Mouse (Mus musculus): ENCODE data around the gene Rgs7. TPM values are rescaled to one million over a fixed set of nuclear protein-coding genes. Genes with fewer than 3 reads are reported as not detected.

Gene Rgs7
- total RNA-seq, 2 experiments from 2014 or later, result not detected

DNA sequence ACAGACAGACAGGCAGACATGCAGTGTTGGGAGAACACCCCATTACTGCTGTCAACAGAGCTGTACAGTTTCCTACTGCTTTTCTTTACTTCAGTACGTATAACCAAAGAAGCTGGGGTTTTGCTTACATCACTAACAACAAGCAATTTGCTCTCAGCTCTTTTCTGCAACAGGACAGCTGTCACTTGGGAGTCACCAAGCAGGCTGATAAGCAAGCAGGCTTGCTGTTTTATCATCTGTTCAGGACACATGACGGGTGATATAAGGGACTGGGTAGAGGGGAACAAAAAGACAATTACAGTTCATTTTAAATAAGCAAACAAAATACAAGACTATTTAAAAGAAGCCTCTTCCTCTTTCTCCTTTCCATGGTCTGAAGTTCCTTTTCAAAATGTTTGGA, 289.4 kb downstream of the Rgs7 start:
- ATAC-seq (replicated peaks; ENCODE audit: low FRiP score, poor library complexity, severe bottlenecking), result no peak

DNA sequence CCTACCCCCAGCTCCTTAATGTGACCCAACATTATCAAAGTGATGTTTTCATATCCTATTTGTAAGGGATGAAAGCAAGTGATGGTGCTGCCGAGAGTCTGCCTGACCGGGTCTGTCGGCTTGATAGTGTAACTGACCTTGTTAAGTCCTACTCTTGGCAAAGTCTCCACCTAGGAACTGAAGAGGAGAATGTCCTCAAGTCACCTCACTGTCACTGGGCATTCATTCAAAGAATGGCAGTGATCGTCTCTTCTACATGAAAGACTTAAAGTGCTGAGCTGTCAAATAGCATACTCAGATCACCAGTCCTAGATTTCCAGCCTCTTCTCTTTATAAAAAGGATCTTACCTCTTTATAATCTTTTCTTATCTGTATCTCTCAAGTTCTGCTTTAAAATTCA, 293.4 kb downstream of the Rgs7 start:
- ATAC-seq (replicated peaks; ENCODE audit: low FRiP score, poor library complexity, severe bottlenecking), result no peak

DNA sequence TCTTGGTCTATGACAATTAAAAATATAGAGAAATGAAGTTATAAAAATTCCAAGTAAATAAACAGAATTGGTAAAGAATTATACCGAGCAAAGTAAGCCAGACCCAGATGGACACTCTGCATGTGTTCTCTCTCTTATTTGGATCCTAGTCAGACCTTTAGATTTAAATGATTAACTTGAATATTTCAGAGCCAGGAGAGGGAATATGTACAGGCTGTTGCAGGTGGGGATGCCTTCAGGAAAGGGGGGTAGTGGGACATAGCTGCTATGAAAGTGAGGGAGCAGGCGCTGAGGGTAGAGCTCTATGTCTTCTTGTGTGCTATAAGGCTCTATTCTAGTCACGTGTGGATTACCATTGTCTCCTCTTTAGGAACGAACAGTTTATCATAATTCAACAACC, 296.5 kb downstream of the Rgs7 start:
- no peak for ATAC-seq (replicated peaks; ENCODE audit: low FRiP score, poor library complexity, severe bottlenecking)

DNA sequence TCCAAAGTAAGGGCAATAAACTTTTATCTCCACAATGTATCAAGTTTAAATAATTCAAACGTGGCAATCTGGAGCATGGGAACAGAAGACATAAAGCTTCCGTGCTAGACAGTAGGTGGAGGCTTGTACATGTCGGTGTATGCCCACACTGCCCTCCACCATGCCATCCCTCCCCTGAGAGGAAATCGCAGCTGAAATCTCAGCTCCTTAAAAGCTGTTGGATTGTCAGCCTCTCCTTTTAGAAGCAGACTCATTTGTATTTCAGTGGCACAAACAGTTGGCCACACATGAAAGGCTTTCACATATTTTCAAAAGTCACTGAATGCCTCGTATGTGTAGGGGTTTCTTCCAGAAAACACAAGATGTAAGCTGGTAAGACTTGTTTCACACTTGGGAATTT, 304.1 kb downstream of the Rgs7 start:
- no peak for ATAC-seq (replicated peaks; ENCODE audit: low FRiP score, poor library complexity, severe bottlenecking)

DNA sequence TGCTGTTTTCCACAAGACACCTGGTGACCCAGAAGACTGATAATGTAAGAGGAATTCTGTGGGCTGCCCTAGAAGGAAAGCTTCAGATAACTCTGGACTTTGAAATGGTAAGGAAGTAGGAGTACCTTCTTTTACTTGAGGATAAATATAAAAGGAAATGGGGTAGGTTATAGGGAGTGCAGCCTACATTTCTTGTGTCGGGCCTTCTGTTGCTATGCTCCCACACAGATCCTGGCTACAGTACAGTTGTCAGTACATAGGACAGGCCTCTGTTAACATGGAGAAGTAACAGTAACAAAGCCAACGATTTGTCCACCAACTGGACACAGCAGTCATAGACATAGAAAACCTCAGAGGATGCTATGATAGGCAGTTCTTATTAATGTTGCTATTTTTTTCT, 307.1 kb downstream of the Rgs7 start:
- ATAC-seq (replicated peaks; ENCODE audit: low FRiP score, poor library complexity, severe bottlenecking), result no peak

DNA sequence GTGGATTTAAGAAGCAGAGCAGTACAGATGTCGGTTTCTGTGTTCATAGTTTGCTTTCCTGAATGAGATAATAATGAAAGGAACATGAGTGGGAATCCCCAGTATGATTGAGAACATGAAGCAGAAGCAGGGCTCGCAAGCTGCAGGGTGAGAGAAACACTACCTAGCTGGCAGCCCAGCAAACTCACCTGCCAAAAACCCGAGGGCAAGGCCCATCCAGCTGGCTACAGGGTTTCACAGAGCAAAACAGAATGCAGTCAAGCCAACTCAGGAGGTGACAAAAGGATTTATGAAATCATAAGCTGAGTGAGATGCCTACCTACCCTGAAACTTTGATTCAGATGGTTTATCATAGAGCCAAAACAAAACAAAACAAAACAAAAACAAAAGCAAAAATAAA, 307.6 kb downstream of the Rgs7 start:
- ATAC-seq (replicated peaks; ENCODE audit: low FRiP score, poor library complexity, severe bottlenecking), result no peak

DNA sequence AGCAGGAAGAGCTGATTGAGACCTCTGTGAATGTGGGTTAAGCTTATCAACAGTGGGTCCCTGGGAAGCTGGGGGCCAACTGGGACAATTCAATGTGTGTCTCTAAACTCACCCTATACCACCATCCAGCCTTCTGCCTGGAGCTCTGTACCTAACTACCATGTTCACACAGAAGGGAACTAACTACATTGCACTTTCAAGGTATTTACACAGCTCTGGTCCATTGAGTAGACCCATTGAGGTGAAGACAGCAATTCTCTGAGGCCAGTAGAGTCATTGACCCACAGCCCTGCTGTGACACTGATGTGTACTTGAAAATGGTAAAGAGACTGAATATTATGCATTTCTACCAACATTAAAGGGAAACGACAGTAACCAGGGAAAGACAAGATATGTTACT, 313.6 kb downstream of the Rgs7 start:
- no peak for ATAC-seq (replicated peaks; ENCODE audit: low FRiP score, poor library complexity, severe bottlenecking)

DNA sequence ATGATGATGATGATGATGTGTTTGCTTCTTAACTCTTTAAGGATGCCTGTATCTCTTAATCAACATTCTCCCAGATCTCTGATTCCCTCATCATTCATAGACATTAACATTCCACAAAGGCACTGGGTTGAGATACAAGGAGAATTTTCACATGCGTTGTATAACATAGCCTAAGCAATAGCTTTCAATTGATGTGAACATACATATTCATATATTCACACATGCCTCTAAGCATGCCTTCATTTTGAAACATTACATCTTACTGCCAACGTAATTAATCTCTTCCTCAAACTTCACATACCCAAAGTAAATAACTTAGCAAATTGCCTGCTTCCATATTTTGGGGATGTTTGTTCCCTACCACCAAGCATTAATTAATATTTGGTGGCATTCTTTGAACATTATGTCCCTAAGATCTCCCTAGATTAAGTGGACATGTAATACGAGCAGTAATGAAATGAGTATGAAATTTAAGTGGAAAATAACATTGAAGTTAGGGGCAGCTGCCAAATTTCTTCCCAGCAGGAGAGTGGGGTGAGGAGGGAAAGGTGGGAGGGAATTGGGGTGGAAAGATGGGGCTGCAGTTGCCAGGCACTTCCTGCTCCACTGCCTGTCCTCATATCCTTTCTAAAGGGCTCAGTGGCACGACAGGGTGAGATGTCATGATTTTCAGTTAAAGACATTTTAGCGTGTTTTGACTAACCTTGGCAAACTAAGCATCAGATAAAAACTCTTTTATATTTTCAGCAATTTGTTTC, 317.2 kb downstream of the Rgs7 start:
- no peak for ATAC-seq (replicated peaks; ENCODE audit: low FRiP score, poor library complexity, severe bottlenecking)

DNA sequence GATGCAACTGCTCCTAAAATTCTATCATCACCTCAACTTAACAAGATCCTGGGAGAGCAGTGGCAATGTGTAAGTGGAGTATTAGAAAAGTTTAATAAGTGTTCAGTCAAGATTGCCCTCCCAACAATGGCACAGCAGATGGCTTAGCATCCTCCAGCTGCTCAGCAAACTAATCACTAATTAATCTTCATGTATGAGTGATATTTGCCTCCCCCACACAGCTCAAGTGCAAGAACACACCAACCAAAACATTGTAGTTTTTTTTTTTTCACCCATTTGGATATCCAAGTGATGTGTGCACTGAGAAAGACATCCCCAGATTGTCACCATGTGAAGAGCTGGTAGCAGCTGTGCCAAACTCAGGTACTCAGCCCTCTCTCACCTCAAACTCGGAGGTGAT, 336.8 kb downstream of the Rgs7 start:
- no peak for ATAC-seq (replicated peaks; ENCODE audit: low FRiP score, poor library complexity, severe bottlenecking)

DNA sequence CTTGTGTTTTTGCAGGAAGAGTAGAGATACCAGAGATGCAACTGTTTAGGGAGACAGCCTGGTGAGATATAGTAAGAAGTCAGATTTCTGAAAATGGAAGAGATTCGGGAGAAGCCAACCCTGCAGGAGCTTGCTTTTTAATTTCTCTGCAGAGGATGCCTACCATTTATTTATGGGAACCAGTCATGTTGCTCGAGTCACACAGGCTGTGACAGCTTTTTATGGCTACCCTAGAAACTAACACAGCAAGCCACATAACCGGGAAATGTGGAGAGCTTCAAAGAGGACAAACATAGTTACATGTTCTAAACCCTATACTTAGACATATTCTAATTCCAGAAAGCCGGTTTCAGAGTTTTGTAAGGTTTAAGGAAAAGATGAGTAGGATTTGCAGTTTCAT, 349.2 kb downstream of the Rgs7 start:
- ATAC-seq (replicated peaks; ENCODE audit: low FRiP score, poor library complexity, severe bottlenecking), result no peak

DNA sequence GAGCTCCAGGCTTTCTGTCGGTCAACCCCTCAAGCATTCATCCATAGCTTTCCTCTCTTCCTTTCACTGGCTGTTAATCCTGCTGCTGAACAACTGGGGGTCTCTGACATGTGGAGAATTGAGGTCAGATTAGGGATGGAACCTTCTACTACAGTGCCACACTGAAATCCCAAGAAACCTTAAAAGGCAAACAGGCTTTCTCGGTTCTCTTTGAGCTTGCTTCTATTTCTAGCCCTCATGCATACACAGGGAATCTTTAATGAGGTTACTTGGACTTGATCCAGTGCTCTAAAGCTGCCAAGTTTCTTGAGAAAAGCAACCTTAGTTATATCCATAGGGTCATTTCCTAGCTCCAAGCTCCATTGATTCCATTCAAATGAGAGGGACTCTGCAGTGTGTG, 363.8 kb downstream of the Rgs7 start:
- ATAC-seq (replicated peaks; ENCODE audit: low FRiP score, poor library complexity, severe bottlenecking), result no peak

DNA sequence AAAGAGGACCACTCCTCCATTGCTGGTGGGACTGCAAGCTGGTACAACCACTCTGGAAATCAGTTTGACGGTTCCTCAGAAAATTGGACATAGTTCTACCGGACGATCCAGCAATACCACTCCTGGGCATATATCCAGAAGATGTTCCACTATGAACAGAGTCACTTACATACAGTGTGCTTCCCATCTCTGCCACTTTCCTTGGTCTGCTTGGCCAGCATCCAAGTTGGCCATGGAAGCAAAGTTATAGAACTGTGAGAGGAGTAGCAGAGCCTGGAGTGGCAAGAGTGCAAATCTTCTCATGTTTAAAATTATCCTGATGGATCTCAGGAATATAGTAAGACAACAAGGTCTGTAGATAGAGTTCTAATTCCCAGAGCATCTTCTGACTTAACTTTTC, 367.9 kb downstream of the Rgs7 start:
- no peak for ATAC-seq (replicated peaks; ENCODE audit: low FRiP score, poor library complexity, severe bottlenecking)

DNA sequence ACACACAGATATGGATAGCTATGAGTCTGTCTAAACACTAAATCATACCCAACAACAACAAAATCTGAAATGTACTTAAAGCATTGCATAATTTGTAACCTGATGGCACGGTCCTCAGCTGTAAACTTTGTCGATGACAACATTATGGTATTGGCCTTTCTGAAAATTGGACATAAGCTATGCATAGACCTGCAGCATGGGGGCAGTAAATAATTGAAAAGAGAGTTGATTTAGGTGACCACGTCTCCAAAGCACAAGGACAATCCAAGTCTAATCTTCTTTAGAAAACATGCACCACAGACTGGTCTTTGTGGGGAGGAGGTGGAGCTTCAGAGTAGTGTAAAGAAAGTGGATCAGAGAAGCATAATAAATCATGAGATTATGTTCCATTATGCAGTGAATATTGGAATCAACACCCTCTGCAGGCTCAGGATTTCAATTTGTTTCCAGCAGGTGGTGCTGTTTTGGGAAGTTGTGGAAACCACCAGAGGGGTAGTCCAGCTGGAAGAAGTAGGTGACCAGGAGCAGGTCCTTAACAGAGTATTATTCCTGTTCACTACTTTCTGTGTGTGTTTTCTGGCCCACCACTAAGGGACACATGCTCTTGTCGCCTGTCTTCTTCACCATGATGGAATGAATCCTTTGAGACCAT, 373.3 kb downstream of the Rgs7 start:
- ATAC-seq (replicated peaks; ENCODE audit: low FRiP score, poor library complexity, severe bottlenecking), result no peak

DNA sequence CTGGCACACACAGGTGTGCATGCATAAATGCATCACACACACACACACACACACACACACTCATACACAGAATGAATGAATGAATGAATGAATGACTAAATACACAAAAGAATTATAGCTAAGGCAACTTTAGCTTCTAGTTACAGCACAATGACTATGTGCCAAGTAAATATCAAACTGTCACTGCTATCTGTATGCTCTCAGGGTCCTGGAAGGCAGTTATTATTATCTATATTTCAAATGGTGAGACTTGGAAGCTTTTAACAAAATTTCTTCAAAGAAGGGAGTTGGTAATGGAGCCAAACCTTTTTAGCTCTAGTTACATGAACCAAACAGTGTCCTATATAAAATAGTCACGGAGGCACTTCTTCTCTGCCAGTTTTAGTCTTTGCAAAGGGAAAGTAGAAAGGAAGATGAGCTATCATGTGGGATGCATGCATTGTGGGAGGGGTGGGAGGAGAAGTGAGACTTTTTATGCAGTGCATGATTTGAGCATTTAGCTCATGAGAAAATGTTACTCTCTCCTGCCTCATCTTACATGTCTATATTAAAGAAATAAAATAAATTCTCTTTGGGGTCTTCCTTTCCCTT, 383.9 kb downstream of the Rgs7 start:
- no peak for ATAC-seq (replicated peaks; ENCODE audit: low FRiP score, poor library complexity, severe bottlenecking)

DNA sequence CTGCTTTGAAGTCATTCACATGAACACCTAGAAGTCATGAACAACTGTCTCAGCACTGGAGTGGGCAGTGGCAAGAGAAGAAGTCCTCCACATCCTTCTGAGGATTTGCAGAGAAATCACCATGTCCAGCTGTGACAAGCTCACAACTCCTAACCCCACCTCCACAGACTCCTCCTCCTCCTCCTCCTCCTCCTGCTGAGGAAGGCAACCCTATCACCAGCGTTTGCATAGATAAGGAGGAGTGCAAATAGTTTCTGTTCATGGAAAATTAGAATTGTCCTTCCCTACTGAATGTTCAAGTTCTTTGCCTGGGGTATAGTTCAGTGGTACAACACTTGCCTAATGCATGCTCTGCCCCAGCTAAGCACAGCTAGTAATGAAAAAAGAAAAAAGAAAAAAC, 386.0 kb downstream of the Rgs7 start:
- ATAC-seq (replicated peaks; ENCODE audit: low FRiP score, poor library complexity, severe bottlenecking), result no peak

DNA sequence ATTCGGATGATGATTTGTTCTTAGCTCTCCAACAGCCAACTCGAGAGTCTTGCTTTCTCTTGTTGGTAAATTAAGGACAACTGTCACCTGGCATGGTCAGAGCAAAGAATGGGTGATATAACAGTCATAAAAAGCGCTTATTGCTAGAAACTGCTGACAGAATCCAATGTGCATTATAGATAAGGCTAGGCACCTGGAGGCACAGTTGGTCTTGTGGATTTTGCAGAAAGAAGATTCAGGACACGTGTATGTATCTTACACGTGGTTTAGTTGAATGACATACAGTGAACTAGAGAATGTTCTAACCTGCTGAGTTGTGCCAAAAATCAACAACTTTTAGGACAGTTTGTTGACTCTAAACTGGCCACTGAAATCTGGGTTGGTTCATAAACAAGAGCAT, 386.9 kb downstream of the Rgs7 start:
- ATAC-seq (replicated peaks; ENCODE audit: low FRiP score, poor library complexity, severe bottlenecking), result no peak

DNA sequence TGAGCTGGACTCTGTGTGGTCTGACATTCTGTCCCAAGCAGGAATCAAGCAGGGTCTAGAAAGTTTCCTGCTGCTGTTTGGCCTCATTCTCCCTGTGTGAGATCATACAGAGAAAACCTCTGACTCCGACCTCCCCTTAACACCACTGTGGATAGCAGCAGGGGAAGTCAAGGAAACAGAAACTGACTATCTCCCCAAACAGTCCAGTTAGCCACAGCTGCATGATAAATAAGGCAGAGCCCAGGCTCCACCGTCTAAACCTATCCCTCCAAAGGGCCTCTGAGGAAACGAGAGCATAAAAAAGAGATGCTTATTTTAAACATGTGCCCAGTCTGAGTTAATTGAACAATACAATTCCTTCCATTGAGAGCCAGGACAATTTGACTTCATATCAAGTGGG, 395.3 kb downstream of the Rgs7 start:
- no peak for ATAC-seq (replicated peaks; ENCODE audit: low FRiP score, poor library complexity, severe bottlenecking)

DNA sequence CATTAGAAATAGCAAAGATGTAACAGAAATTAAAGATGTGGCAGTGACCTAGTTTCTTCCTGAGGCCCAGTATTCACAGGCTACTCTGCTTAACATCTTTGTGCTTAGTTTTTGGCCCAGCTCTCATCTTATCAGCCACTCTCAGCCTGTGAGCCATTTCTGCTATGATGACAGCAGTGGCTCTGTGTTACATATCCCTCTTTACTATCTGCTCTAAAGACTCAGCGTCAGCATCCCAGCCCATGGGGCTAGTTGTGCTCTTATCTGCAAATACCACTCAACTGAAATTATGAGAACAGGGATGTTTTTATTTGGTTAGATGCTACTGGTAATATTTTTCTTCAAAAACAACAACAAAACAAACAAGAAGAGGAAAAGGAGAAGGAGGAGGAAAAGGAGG, 410.2 kb downstream of the Rgs7 start:
- ATAC-seq (replicated peaks; ENCODE audit: low FRiP score, poor library complexity, severe bottlenecking), result peak; percentile 97

DNA sequence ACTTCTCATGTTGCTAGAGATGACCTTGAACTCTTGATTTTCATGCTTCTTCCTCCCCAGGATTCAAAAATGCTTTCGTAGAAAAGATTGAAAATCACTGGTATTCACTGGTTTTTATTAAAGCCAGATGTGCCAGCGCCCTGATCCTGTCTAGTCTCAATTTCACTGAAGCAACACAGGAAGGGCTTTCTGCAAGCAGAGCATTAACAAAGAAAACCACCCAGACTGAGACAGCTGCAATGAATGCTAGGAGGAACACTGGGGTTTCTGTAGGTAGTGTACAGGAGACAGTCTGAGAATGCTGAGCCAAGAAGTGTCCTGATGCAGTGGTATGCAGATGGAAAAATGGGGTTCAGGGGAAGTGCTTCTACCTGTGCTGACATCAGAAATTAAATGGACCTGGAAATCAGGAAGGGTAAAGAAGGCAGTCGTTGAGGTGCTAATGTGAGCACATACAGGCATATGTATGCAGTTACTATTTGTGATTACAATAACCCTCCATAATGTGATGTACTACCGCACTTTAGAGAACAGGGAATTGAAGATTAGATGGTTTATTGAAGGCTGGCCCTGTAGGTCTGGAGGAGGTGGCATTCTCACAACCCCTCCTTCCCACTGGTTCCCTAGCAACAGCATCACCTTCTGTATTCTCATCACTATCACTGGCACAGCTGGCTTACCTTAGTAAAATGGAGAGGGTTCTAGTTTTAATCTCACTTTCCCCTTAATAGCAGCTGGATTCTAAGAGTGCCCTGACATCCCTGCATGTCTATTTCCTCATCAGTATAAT, 412.3 kb downstream of the Rgs7 start:
- ATAC-seq (replicated peaks; ENCODE audit: low FRiP score, poor library complexity, severe bottlenecking), result no peak

DNA sequence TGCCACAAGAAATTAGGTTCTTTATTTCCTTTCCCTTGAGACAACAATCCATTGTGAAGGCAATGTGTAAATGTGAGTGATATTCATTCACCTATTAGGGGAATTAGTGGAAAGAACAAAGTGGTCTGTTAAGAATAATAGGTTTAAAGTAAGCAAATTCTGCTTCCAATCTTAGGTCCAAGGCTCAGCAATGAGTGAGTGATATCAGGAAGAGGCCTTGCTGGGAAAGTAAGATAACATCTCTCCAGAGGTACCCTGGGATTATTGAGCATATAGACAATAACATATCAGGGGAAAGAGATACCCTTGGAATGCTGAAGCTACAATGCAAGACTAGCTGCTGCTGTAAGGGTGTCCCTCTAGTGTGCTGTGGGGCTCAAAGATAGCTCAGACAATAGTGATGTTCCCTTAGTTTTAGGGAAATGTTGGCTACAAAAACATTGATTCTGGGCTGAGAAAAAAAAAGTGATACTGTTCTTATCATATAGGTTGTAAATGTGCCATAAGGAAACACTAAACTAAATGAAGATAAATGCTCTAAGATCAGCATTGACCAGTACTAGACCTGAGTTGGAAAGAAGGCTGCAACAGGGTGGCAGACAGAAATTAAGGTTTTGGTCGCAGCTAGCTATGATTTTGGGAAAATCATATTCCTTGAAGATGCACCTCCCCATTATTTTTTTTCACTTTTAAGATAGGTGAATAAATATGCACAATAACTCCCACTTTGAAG, 418.6 kb downstream of the Rgs7 start:
- no peak for ATAC-seq (replicated peaks; ENCODE audit: low FRiP score, poor library complexity, severe bottlenecking)

All from erythroblast, adult 5-6 weeks (primary cell).